12 mouse cellular contexts compared by ENCODE assay signal in genomic region chr3:149007860-149008633, GRCm38 (mm10). TPM values are rescaled to one million over a fixed set of nuclear protein-coding genes. Genes with fewer than 3 reads are reported as not detected.
DNase-seq lines count a peak whose midpoint lies in the region; ATAC-seq and TF ChIP-seq lines count a peak whose summit lies in the region.
"Had no signal": no experiment of that assay in that cellular context is flagged by ENCODE, and none has a peak within 500 bp of the region (broad histone marks: within the 10 kb centered on the region; RNA-seq: fewer than 3 reads in every experiment).

No protein-coding gene starts in this region.

- no peak for TF ChIP-seq EP300 in liver, postnatal 0 days (IDR thresholded peaks at IDR 0.05; ENCODE audit: low read depth)

- H3K27me3 ChIP-seq in liver, postnatal 0 days (ENCODE audit: insufficient read depth, low read length) = no peaks in the 10 kb centered on the region
- H3K27me3 ChIP-seq in liver, embryonic 12.5 days (replicated peaks) = no peaks in the 10 kb centered on the region
- no peaks in the 10 kb centered on the region for H3K27me3 ChIP-seq in hindbrain, embryonic 14.5 days (ENCODE audit: control insufficient read depth, insufficient read depth, low read length)
- no peaks in the 10 kb centered on the region for H3K27me3 ChIP-seq in midbrain, embryonic 16.5 days (ENCODE audit: control insufficient read depth, insufficient read depth, low read depth, low read length)

- no peak overlapping the region for H3K27ac ChIP-seq in liver, postnatal 0 days (ENCODE audit: low read depth)
- H3K27ac ChIP-seq in liver, embryonic 12.5 days = no peak overlapping the region
- H3K27ac ChIP-seq in hindbrain, embryonic 14.5 days = no peak overlapping the region
- H3K27ac ChIP-seq in midbrain, embryonic 16.5 days (ENCODE audit: low read length) = no peak overlapping the region
- no peak overlapping the region for H3K27ac ChIP-seq in layer of hippocampus, adult 2 months

- no peaks in the 10 kb centered on the region for H3K36me3 ChIP-seq in liver, postnatal 0 days (replicated peaks; ENCODE audit: insufficient read depth, low read length)
- H3K36me3 ChIP-seq in liver, embryonic 12.5 days = no peaks in the 10 kb centered on the region
- no peaks in the 10 kb centered on the region for H3K36me3 ChIP-seq in hindbrain, embryonic 14.5 days (replicated peaks; ENCODE audit: control insufficient read depth, insufficient read depth)
- H3K36me3 ChIP-seq in midbrain, embryonic 16.5 days (ENCODE audit: control insufficient read depth, insufficient read depth, low read length) = no peaks in the 10 kb centered on the region

- no peaks in the 10 kb centered on the region for H3K9me3 ChIP-seq in liver, postnatal 0 days (ENCODE audit: low read length)
- H3K9me3 ChIP-seq in liver, embryonic 12.5 days (replicated peaks) = no peaks in the 10 kb centered on the region
- H3K9me3 ChIP-seq in hindbrain, embryonic 14.5 days (ENCODE audit: control insufficient read depth, low read length) = no peaks in the 10 kb centered on the region
- no peaks in the 10 kb centered on the region for H3K9me3 ChIP-seq in midbrain, embryonic 16.5 days (replicated peaks; ENCODE audit: control insufficient read depth, low read length, poor library complexity, severe bottlenecking)

- H3K9ac ChIP-seq in liver, postnatal 0 days (replicated peaks) = no peak overlapping the region
- H3K9ac ChIP-seq in liver, embryonic 12.5 days = no peak overlapping the region
- H3K9ac ChIP-seq in hindbrain, embryonic 14.5 days = no peak overlapping the region
- H3K9ac ChIP-seq in midbrain, embryonic 16.5 days (ENCODE audit: low read depth, low read length) = no peak overlapping the region

- 59% methylated on average over 20 of the region's 20 CpGs for WGBS in liver, postnatal 0 days (ENCODE audit: insufficient replicate concordance)
- 63% methylated on average over 20 of the region's 20 CpGs for WGBS in liver, embryonic 12.5 days (ENCODE audit: insufficient replicate concordance)
- 68% methylated on average over 20 of the region's 20 CpGs for WGBS in hindbrain, embryonic 14.5 days
- 68% methylated on average over 20 of the region's 20 CpGs for WGBS in midbrain, embryonic 16.5 days

- no peak for TF ChIP-seq CTCF in liver, postnatal 0 days (IDR thresholded peaks at IDR 0.05; ENCODE audit: low read depth)
- TF ChIP-seq CTCF in layer of hippocampus, adult 2 months (conservative IDR thresholded peaks at IDR 0.05) = no peak

- peak overlapping the region; percentile 47 for H3K4me2 ChIP-seq in liver, postnatal 0 days (ENCODE audit: low read depth, low read length)
- H3K4me2 ChIP-seq in liver, embryonic 12.5 days = no peak overlapping the region
- peak overlapping the region; percentile 19; the same call in 1 of the 2 replicates for H3K4me2 ChIP-seq in hindbrain, embryonic 14.5 days (replicated peaks)
- H3K4me2 ChIP-seq in midbrain, embryonic 16.5 days (ENCODE audit: low read length) = 0 out of 2 replicates have a peak overlapping the region, but pooled peaks have one; percentile 7

- DNase-seq in frontal cortex, postnatal 25 days (ENCODE audit: low spot score in 2 of 2) = no peak
- DNase-seq in liver, postnatal 0 days = no peak
- no peak for DNase-seq in hindbrain, embryonic 14.5 days (ENCODE audit: low spot score)
- no peak for DNase-seq in B cell, adult 2 months
- no peak for DNase-seq in layer of hippocampus, adult 2 months (ENCODE audit: low spot score in 2 of 2)
- DNase-seq: adrenal gland, postnatal 25 days; cerebellum, adult 8-10 months; left cerebral cortex, postnatal 4 days had no signal

- ATAC-seq in frontal cortex, adult (ENCODE audit: low TSS enrichment) = peak; percentile 44; the same call in 1 of the 2 replicates
- ATAC-seq in liver, postnatal 0 days = no peak
- no peak for ATAC-seq in liver, embryonic 12.5 days
- ATAC-seq in hindbrain, embryonic 14.5 days (ENCODE audit: low FRiP score) = no peak
- no peak for ATAC-seq in midbrain, embryonic 16.5 days

- no peaks in the 10 kb centered on the region for H3K4me1 ChIP-seq in liver, postnatal 0 days (ENCODE audit: insufficient read depth)
- no peaks in the 10 kb centered on the region for H3K4me1 ChIP-seq in liver, embryonic 12.5 days
- 0 out of 2 replicates have a peak, but pooled peaks cover 11% of the 10 kb centered on the region for H3K4me1 ChIP-seq in hindbrain, embryonic 14.5 days (replicated peaks; ENCODE audit: control insufficient read depth, insufficient read depth, low read length)
- no peaks in the 10 kb centered on the region for H3K4me1 ChIP-seq in midbrain, embryonic 16.5 days (ENCODE audit: control insufficient read depth, insufficient read depth, low read length)

- no peak overlapping the region for H3K4me3 ChIP-seq in liver, postnatal 0 days (ENCODE audit: low read depth, low read length)
- H3K4me3 ChIP-seq in liver, embryonic 12.5 days = no peak overlapping the region
- no peak overlapping the region for H3K4me3 ChIP-seq in hindbrain, embryonic 14.5 days (replicated peaks; ENCODE audit: low read length)
- no peak overlapping the region for H3K4me3 ChIP-seq in midbrain, embryonic 16.5 days (ENCODE audit: low read depth, low read length)
- H3K4me3 ChIP-seq in layer of hippocampus, adult 2 months = no peak overlapping the region; the same call in 1 of the 2 replicates
- H3K4me3 ChIP-seq: erythroblast, embryonic 14.5 days had no signal

RNA-seq across cellular contexts. Expression of gene Adgrl2, which starts 17.7 kb away (rescaled TPM):
- polyA plus RNA-seq in liver, postnatal 0 days (2015; fragmentation: Nextera tagmentation; extraction: Ambion mirVana) = 8.2 and 9.1 TPM in 2 replicates
- 11.5 and 13.3 TPM in 2 replicates for polyA plus RNA-seq in liver, embryonic 12.5 days (2016; fragmentation: Nextera tagmentation; extraction: Ambion mirVana)
- 166 and 171 TPM in 2 replicates for polyA plus RNA-seq in hindbrain, embryonic 14.5 days (2014; fragmentation: Nextera tagmentation; extraction: Ambion mirVana)
- polyA plus RNA-seq in midbrain, embryonic 16.5 days (2015; fragmentation: Nextera tagmentation; extraction: Ambion mirVana) = 117 and 119 TPM in 2 replicates
- 10 to 100 TPM; 56.6 to 58.7 TPM for total RNA-seq in layer of hippocampus, adult 2 months (2021)
